Mouse (Mus musculus) right cerebral cortex, postnatal 36 days (tissue): ENCODE results near the gene Plch2.

Experiments used
- DNase-seq, 2 experiments: peaks; one replicate each; pipeline ENCODE4 v3.0.0; 2022; ENCODE audit warnings: low spot score in 2 of 2, mixed read lengths in 1 of 2

Plch2 gene

DNA sequence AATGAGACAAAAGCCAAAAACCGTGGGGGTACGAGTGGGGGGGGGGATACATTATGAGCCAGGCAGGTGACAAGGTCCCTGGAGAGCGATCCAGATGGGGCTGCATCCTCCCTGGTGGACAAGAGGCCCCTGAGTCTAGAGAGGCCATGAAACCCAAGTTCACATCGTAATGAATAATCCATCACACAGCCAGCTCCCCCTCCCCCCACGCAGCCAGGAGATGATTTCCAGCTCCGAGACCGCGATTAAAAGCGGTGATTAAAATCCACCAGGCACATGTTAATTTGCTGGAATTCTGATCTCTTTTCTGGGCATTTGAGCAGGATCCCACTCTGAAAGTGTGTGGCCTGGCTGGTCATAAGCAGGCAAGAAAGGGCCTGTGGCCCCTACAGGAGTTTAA is 35.8 kb downstream of the Plch2 start:
- no peak for DNase-seq

DNA sequence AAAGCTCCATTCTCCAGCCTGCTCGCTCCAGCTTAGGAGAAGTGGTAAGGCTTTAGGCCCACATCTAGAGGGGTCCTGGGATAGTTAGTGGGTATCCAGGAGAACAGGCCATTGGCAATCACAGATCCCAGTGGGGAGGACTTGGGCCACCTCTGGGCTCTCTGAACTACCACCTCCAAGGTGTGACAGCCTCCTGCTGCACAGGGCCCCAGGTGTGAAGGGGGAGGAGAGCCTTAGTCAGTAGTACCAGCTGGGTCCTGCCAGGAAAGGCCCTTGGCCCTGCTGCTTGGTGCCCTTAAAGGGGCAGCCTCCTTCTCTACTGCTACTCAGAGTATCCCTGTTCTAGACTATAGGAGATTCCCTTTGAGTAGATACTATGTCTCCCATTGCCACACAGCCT is 36.4 kb downstream of the Plch2 start:
- no peak for DNase-seq

DNA sequence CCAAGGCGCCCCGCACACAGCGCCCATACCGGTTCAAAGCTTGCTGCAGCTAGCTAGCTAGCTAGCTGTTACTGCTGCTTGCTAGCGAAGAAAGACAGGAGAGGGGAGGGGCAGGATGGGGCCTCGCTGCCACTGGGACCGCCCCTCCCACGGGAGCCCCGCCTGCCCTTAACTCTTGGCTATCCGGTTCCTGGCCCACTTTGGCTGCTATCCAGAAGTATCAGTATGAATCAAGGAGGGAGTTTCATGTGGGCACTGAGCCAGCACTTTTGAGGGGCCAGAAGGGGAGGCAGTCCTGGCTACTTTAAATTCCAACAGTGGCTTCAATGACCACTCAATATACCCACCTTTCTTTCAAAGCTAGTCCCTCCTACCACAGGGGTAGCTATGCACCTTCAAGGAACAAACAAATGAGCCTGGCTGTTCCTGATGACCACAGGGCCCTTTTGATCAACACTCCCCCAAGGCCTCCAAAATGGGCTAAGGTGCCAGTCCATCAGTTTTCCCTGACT is 37.2 kb downstream of the Plch2 start:
- peak in 1 of 2 experiments; percentile 54 for DNase-seq

DNA sequence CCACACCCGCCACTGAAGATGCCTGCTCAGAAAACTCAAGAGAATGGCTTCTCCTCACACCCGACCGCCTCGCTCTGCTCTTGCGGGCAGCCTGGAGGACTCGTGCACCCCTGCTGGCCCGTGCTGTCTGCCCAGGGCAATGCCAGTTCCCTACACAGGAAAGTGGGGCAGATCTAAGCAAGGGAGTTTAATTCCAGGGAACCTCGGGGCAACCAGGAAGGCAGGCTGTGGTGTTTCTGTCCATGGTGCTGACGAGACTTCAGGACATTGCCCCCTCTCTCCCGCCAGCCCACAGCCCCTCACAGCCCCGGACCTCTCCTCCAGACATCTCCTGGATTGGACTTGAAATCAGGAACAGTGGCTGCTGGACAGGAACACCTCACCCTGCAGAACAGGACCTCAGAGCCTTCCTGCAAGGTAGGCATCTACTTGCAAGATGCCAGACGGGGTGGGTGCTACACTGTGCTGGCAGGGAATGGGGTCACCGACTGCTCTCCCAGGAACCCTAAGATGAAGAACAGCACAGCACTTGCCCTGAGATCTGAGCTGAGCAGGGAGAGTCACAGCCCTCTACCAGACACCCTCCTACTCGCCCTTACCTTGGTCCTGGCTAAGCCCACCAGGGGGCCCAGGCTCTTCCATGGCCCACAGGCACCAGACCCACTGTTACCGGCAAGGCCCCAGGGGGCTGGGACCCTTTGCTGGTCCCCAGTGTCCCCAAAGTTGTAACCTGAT is 37.8 kb downstream of the Plch2 start:
- DNase-seq, result no peak

DNA sequence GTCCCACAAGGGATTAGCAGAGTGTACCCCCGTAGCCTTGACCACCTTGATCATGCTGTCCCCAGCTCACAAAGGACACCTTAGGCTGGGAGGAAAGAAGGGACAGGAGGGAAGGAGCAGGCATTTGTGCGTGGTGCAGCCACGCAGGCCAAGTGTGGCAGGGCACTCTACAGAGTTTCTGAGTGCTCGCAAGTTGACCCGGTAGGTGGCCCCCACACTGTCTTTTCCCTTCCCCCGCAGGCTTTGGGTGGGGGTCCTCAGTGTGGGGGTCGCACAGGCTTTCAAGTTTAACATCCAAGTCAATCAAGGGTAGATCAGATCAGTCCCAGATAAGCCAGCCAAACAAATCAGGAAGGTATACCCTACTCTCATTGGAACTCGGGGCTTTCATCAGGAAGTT is 38.5 kb downstream of the Plch2 start:
- DNase-seq, result no peak

DNA sequence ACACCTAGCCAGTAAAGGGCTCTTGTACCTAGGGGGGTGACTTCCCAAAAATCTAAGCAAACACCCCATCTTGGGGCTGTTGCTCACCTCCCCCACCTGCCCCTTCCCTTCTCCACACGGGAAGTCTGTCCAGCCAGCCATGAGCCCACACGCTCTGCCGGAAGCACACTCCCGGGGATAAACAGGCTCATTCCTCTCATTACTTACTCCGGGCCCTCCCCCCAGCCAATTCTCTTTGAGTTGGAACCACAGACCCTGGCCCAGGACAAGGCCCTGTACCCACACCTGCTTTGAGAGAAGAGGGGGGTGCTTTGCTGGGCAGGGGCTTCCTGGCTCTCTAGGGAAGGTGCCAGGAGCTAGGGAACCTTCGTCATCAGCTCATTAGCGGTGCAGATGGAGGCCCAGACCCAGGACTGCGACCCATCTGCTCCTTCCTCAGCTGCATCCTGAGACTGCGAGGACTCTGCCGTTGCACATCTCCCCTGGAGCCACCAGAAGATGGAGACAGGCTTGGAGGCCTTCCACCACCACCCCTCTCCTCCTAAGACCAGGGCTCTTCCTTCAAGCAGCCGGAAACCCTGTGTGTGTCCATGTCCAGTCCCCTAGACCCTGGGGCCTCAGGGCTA is 39.2 kb downstream of the Plch2 start:
- no peak for DNase-seq

DNA sequence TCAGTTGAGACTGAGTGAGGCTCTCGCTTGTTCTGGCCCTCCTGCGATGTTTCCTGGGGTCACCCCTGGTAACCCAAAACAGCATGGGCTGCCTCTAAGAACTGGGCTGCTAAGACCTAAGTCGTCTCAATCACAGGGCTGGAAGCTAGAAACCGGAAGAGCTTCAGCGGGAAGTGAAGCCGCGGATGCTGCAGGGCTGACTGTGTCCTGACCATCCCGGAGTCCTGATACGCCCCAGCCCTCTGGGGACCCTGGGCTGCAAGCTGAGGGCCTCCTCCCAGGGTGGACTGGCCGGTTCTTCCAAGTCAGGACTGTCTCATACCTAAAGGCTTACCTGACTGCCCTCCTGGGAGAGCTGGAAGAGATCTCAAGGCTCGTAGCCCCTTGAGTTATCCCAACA is 39.8 kb downstream of the Plch2 start:
- no peak for DNase-seq

DNA sequence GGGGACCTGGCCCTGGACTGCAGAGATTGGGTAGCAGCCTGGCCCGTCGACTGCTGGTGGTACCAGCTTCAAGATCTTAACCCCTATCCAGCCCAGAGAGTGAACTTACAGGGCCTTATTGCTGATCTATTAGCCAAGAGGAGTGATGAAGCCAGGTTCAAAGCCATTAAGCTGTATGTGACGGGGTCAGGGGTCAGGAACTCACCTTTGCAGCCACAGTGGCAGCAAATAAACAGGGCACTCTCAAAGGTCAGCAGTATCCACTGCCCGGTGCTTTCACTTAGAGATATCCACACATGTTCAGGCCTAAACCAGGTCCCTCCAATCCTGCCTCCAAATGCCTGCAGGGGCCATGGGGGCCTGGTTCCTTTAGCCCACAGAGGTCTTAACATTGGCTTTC is 41.0 kb downstream of the Plch2 start:
- no peak for DNase-seq

DNA sequence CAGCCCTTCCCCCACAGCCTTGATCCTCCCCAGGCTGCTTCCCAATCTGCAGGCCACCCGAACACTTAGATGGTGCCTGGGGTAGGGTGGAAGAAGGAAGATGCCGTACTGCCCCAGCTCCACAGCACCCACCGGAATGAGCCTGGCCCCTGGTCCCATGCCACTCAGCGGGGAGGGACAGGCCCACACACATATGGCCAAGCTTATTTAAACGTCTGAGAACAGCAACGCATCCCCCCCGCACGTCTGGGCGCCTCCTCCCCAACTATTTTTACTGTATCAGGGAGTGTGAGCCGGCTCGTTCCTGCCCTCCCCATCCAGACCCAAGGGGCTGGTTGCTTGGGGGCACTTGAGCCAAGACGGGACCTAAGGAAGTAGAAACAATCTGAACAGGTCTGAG is 41.8 kb downstream of the Plch2 start:
- DNase-seq, result peak; percentile 74 to 80

DNA sequence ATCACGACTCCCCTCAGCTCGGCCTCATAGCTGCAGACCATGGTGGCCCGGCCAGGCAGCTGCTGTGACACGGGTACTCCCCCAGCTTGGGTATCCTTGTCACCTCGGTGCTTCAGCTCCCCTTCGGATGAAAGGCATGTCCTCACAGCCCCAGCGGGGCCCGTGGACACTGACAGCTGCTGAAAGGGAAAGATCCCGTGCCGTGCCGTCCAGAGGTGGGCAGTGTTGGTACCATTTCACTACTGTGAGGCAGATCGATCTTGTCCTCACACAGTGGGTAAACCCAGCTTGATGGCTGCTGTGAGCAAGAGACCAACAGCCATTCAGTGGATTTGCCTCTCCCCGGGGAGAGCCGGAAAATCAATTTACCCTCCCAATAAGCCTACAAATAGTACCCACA is 42.3 kb downstream of the Plch2 start:
- no peak for DNase-seq

DNA sequence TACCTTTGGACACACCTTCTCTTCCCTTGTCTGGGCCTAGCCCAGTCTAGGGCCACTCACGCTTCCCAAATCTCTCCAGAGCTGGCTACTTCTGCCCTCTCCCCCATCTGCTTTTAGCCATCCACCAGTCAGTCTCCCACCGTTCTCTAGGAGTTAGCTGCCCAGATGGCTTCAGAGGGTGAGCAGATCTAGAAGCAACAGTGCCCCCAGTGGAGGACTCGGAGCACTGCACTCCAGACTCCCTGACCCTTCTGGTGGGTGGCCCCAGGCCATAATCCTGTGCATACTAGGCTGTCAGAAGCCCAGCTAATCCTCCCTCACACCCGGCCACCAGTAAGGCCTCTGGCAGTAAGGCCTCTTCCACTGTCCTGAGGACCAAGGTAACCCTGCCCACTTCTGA is 43.8 kb downstream of the Plch2 start:
- DNase-seq, result no peak

DNA sequence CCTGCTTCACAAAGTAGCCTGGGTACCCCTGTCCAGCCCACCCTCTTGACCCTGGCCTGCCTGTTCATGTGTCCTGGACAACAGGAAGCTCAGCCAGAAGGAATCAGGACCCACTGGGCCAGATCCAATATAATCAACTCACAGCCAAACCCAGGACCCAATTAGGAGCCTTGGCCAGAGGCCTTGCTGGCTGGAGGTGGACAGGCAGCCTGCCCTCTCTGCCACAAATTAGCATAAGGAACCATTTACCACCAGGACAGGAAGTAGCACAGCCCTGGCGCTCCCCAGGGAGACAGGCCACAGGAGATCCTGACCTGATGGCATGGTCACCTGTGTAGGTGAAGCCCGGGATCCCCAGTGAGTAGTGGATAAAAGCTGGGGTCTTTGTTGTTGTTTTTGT is 44.5 kb downstream of the Plch2 start:
- DNase-seq, result no peak

DNA sequence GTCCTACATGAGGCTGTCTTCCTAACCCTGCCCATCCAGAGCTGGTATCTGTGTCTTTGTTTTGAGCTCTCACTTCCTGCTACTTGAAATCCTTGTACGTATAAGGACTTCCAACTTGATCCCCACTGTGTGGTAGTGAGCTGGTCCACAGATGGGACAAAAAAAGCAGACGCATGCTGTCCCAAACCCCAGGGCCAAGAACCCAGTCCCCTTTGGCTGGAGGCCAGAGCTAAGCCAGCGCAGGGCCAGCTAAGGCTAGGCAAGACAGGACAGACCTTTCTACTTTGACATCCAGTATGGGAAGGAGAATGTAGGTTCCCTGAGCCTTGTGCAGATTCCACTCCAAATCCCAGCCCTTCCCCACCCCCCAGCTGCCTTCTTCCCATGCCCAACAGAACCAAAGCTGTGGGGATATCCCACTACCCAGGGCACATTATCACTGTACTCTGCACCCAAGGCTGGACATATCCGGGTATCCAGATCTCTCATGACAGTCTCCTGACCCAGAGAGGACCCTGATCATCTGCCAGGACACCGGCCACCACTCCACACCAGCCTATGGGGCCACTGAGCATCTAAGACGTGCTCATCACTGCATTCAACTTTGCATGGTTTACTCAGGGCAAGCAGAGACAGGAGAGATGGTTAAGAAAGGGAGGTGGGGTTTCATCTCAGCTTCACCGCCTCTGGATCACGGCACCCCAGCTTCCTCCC is 45.1 kb downstream of the Plch2 start:
- no peak for DNase-seq

DNA sequence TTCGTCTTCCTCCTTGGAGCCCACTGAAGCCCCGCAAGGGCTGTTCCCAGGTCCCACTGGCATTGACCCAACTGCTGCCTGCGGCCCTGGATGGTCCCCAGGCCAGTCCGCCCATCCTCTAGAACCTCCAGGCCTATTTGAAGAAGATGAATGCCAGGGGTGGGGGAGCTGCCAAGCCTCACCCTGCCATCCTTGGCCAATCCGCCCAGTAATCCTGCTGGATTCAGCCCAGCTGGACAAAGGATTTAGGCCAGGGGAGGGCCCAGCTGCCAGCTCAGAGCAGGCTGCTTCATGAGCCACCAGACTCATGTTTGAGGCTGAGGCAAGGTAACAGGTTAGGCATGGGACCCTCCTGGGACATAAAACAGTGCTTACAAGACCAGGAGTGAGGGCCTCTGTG is 45.7 kb downstream of the Plch2 start:
- DNase-seq, result no peak

DNA sequence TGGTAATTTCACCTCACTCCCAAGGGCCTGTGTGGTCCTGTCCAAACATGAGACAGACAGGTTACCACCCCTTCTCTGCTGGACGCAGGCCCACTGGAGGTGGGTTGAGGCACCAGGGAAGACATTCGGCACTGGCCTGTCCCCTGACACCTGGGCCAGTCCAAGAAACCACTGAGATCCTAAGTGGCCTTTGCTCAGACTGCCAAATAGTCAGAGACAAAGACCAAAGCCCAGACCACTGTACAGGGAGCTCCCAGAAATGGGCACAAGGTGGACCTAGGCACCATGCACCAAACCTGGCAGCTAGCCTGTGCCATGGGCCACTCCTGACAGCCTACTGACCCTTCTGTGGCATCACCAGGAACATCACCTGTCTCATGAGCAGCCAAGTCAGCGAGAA is 47.4 kb downstream of the Plch2 start:
- DNase-seq, result no peak

DNA sequence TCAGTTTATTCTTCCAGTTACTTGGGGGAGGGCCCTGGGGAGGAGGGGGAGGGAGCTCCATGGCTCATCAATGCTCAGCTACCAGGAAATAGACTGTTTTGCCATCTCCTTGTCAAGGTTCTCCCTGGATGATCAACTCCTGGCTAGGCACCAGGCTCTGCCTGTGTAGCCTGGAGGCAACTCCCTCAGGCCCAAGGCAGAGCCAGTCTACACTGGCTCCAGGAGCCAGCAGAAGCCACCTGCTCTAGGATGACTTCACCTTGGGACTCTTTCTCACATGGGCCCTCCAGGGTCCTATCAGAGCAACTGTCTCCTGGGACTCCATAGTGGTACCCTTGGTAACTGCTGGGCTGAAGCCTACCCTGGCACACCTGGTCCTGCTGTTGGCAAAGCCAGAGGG is 48.5 kb downstream of the Plch2 start:
- DNase-seq, result no peak

DNA sequence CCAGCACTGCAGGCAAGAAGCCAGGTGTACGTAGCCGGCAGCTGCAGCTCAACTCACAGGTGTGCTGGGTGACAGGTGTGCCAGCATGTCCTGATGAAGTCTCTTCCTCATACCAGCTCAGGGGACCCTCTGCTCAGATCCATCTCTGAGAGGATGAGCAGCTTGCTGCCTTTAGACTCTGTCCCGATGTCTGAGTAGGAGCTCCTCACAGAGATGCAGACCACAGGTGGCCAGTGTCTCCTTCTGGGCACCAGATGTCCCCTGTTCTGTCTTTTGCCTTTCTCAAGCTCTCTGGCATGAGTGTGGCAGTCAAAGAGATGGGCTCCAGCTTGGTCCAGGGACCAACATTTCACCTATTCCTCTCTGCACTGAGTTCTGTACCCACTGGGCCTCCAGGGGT is 48.9 kb downstream of the Plch2 start:
- DNase-seq, result no peak

DNA sequence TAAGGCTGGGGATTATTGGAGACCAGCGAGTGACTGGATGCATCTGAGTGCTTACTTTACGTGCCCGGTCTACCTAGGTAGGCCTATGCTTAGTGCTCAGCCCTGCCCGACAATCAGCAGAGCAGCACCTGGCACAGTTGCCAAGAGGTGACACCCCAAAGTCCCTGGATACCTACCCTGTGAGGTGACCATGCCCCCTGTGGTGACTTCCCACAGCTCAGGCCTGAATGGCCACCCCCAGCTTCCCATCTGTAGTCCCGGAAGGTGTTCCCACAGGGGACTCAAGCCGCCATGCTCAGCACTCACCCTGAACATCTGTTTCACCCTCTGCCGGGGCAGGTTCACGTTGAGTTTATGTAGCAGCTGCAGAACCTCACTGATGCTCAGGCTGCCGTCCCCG is 50.3 kb downstream of the Plch2 start:
- DNase-seq, result no peak

DNA sequence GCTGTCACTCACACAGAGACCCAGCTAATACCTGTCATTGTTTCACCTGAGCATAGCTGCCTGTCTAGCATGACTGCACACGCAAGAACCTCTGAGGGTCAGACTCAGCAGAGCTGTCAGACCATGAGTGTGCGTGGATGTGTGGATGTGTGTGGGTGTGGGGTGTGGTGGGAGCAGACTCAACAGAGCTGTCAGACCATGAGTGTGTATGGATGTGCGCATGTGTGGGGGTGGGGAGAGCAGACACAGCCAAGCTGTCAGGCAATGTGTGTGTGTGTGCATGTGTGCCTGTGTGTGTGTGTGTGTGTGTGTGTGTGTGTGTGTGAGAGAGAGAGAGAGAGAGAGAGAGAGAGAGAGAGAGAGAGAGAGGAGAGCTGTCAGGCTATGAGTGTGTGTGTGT is 51.3 kb downstream of the Plch2 start:
- no peak for DNase-seq

DNA sequence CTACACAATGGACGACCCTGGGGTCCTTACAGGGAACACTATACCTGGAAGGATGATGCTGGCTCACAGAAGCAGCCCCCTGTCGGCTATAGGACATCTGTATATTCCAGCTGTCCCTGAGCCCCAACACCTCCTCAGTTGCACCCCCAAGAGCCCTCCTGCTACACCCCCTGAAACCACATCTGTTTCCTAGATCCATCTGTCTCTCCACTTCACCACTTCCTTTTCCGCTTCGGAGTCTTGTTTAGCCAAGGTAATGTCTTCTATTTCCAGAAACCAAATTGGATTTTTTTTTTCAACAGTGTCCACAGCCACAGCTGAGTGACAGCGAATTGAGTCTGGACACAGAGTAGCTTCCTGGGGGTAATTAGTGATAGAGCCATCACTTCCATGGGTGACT is 57.2 kb downstream of the Plch2 start:
- DNase-seq, result no peak

DNA sequence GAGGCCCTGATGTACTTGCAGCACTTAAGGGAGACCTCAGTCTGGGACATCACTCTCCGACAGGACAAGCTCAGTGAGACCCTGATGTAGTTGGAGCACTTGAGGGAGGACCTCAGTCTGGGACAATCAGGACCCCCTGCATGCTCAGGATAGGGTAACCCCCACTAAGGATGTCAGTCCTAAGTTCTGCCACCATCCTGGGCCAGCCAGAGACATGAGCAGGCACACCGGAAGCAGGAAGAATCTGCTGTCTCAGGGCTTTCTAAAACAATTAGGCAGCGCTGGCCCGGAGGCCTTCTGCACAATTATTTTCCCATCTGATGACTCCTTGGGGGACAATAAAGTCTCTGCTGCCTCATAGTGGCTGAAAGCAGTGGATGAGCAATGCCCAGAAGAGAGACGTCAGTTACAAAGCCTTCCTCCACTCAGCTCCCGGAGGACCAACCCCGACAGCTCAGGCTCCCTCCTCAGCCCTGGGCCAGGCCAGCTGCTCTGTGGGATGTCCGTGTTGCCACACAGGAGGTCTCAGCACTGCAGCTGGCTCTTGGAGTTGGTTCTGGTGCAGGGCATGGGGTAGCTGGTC is 59.9 kb downstream of the Plch2 start:
- DNase-seq, result no peak

DNA sequence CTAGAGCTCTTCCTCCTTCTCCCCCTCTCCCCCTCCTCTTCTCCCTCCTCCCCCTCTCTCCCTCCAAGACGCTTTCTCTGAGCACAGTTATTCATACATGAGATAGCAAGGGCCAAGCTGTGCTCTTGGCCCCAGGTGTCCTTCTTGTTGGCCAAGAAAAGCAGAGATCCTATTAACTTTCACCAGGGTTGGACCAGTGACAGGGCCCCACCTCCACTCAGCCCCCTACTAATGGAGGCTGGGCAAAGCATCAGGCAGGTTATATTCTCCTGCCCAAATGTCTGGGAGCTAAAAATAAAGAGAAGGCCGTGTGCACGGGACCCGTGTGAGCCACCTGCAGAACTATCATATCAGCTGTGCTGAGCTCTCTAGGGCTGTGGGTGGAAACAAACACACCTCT is 61.7 kb downstream of the Plch2 start:
- no peak for DNase-seq

DNA sequence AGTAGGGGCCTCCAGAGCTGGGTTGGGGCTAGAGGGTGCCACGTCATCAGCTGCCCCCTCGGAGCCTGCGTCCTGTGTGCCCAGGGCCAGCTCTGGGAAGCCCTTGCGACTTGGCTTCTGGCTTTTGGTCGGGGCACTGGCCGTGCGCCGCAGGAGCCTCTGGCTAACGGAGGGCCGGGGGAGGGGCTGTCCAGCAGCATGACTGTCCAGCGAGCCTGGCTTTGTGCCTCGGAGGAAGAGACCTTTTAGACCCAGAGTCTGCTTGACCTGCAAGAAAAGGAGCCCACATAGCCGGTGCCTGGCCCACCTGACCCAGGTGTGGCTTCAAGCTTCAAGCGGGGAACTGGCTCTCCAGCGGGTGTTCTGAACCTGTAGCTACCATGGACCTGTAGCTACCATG is 69.8 kb downstream of the Plch2 start:
- no peak for DNase-seq
